Mouse (Mus musculus) testis, adult 2 months (tissue): ENCODE results near the gene Stat3.

Experiments
- CTCF ChIP-seq: fragments of 200-500 bp; IDR thresholded peaks from 2 replicates; pipeline ENCODE4 v1.5.1; 2012; ENCODE audit warnings: low read depth, mild to moderate bottlenecking, inconsistent platforms, low read length, moderate library complexity; ENCODE audit not compliant: control insufficient read depth, insufficient read depth, insufficient replicate concordance
- POLR2A ChIP-seq: fragments of 200-500 bp; IDR thresholded peaks from 2 replicates; pipeline ENCODE4 v1.6.1; 2012; ENCODE audit warnings: low read depth, mild to moderate bottlenecking, inconsistent platforms, low read length, moderate library complexity; ENCODE audit not compliant: control insufficient read depth

DNA sequence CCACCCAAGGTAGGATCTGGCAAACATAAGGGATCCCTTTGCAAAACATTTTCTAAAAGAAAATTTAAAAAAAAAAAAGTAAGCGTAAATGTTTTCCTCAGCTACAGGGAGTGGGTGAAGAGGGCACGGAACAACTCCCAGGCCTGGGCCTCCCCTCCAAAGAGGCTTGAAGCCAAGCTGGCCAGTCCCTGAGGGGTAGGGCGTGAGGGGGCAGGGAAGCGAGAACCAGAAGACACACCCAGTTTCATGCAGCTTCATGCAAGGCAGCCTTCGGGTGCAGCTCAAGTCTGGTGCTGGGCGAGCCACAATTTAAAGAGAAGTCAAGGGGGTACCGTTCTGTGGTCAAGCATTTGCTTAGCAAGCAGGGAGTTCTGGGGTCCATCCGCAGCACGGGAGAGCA, 24.3 kb upstream of the Stat3 start:
- TF ChIP-seq POLR2A, result no peak
- TF ChIP-seq CTCF, result no peak
